ENCODE assay signal across 9 mouse cellular contexts in the genomic region with DNA sequence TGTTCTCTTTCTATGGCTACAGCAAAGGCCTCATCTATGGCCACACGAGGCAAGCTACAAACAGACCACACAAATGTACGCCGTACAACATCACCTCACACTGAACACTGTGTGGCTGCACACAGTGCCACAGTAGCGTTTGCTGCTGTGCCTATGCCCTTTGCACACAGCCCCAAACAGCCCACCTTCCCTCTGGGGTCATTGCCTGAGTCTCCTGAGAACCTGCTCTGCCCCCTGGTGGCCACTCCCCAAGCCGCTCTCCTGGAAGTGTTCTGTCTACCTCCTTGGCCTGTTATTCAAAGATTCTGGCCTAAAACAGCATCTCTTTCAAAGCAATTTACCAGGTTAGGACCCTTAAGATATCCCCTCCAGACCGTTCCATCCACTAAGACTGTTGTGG. TPM values are rescaled to one million over a fixed set of nuclear protein-coding genes. Genes with fewer than 3 reads are reported as not detected.
DNase-seq lines count a peak whose midpoint lies in the region; ATAC-seq lines count a peak whose summit lies in the region.
"Had no signal": no experiment of that assay in that cellular context is flagged by ENCODE, and none has a peak within 500 bp of the region (broad histone marks: within the 10 kb centered on the region; RNA-seq: fewer than 3 reads in every experiment).

No protein-coding gene starts in this region.

- ATAC-seq in limb, embryonic 13.5 days (ENCODE audit: low FRiP score, low read depth): peak; percentile 42; the same call in 1 of the 2 replicates
- ATAC-seq in neural tube, embryonic 11.5 days (ENCODE audit: insufficient read depth, low FRiP score, low TSS enrichment): peak; percentile 65; the same call in 1 of the 2 replicates

- 41% methylated on average over 6 of the region's 6 CpGs for WGBS in limb, embryonic 13.5 days
- 41% methylated on average over 6 of the region's 6 CpGs for WGBS in neural tube, embryonic 11.5 days

- H3K4me3 ChIP-seq in limb, embryonic 13.5 days: no peak overlapping the region
- H3K4me3 ChIP-seq in neural tube, embryonic 11.5 days (ENCODE audit: low read depth, low read length): no peak overlapping the region
- H3K4me3 ChIP-seq: embryonic facial prominence, embryonic 15.5 days had no signal

- no peak overlapping the region for H3K27ac ChIP-seq in limb, embryonic 13.5 days
- H3K27ac ChIP-seq in neural tube, embryonic 11.5 days (ENCODE audit: low read depth, low read length): no peak overlapping the region
- H3K27ac ChIP-seq: embryonic facial prominence, embryonic 15.5 days had no signal

- H3K9ac ChIP-seq in limb, embryonic 13.5 days: no peak overlapping the region
- H3K9ac ChIP-seq in neural tube, embryonic 11.5 days (ENCODE audit: low read length): no peak overlapping the region
- H3K9ac ChIP-seq: embryonic facial prominence, embryonic 15.5 days had no signal

- no peaks in the 10 kb centered on the region for H3K9me3 ChIP-seq in limb, embryonic 13.5 days
- no peaks in the 10 kb centered on the region for H3K9me3 ChIP-seq in neural tube, embryonic 11.5 days (ENCODE audit: control insufficient read depth, low read length)
- H3K9me3 ChIP-seq: embryonic facial prominence, embryonic 15.5 days had no signal

- H3K4me1 ChIP-seq in limb, embryonic 13.5 days: peaks cover 16% of the 10 kb centered on the region
- peaks cover 7% of the 10 kb centered on the region for H3K4me1 ChIP-seq in neural tube, embryonic 11.5 days (ENCODE audit: control insufficient read depth, insufficient read depth, low read length)

- H3K27me3 ChIP-seq in limb, embryonic 13.5 days: peaks cover 65% of the 10 kb centered on the region
- no peaks in the 10 kb centered on the region for H3K27me3 ChIP-seq in neural tube, embryonic 11.5 days (ENCODE audit: control insufficient read depth, insufficient read depth, low read length)

- peak; percentile 55 for DNase-seq in ovary, postnatal 36 days (ENCODE audit: low spot score)
- no peak for DNase-seq in ovary, adult 18-20 months (ENCODE audit: low spot score)
- peak; percentile 74 for DNase-seq in cerebellum, adult 9-11 months
- DNase-seq in frontal cortex, postnatal 14 days (ENCODE audit: low spot score in 2 of 2): peak; percentile 39 to 65
- peak; percentile 82 for DNase-seq in kidney, adult 18-20 months
- DNase-seq in neural tube, embryonic 11.5 days (ENCODE audit: low spot score): peak; percentile 89
- peak; percentile 76 for DNase-seq in thymus, postnatal 14 days

- no peaks in the 10 kb centered on the region for H3K36me3 ChIP-seq in limb, embryonic 13.5 days
- peaks cover 6% of the 10 kb centered on the region for H3K36me3 ChIP-seq in neural tube, embryonic 11.5 days (ENCODE audit: control insufficient read depth, insufficient read depth, low read length)

- H3K4me2 ChIP-seq in limb, embryonic 13.5 days (replicated peaks): no peak overlapping the region
- no peak overlapping the region for H3K4me2 ChIP-seq in neural tube, embryonic 11.5 days (ENCODE audit: low read depth)
- H3K4me2 ChIP-seq: embryonic facial prominence, embryonic 15.5 days had no signal

RNA-seq across cellular contexts. Expression of gene Enho, which starts 13.2 kb away (rescaled TPM):
- 12.7 and 13.6 TPM in 2 replicates for polyA plus RNA-seq in limb, embryonic 13.5 days (2015; fragmentation: Nextera tagmentation; extraction: Ambion mirVana)
- polyA plus RNA-seq in neural tube, embryonic 11.5 days (2014; fragmentation: Nextera tagmentation; extraction: Ambion mirVana): 36.9 and 43.3 TPM in 2 replicates

RNA-seq across cellular contexts. Expression of gene Cntfr, which starts 43.6 kb away (rescaled TPM):
- 5.1 and 5.5 TPM in 2 replicates for polyA plus RNA-seq in limb, embryonic 13.5 days (2015; fragmentation: Nextera tagmentation; extraction: Ambion mirVana)
- polyA plus RNA-seq in neural tube, embryonic 11.5 days (2014; fragmentation: Nextera tagmentation; extraction: Ambion mirVana): 43.8 and 44.2 TPM in 2 replicates

RNA-seq across cellular contexts. Expression of gene Il11ra1, which starts 46.5 kb away (rescaled TPM):
- polyA plus RNA-seq in limb, embryonic 13.5 days (2015; fragmentation: Nextera tagmentation; extraction: Ambion mirVana): 405 and 439 TPM in 2 replicates
- 65.9 and 82.1 TPM in 2 replicates for polyA plus RNA-seq in neural tube, embryonic 11.5 days (2014; fragmentation: Nextera tagmentation; extraction: Ambion mirVana)
